Mouse (Mus musculus) kidney, adult 18-20 months (tissue): Measurements from ENCODE around the gene Plekha6.
"Not testable (repeated sequence)": the region's sequence is repeated elsewhere in the genome, so short reads cannot be mapped to it uniquely, and the experiment has no call there.

ENCODE experiments used
- DNase-seq: peaks from one replicate; pipeline ENCODE4 v3.0.0; 2021

The Plekha6 gene

DNA sequence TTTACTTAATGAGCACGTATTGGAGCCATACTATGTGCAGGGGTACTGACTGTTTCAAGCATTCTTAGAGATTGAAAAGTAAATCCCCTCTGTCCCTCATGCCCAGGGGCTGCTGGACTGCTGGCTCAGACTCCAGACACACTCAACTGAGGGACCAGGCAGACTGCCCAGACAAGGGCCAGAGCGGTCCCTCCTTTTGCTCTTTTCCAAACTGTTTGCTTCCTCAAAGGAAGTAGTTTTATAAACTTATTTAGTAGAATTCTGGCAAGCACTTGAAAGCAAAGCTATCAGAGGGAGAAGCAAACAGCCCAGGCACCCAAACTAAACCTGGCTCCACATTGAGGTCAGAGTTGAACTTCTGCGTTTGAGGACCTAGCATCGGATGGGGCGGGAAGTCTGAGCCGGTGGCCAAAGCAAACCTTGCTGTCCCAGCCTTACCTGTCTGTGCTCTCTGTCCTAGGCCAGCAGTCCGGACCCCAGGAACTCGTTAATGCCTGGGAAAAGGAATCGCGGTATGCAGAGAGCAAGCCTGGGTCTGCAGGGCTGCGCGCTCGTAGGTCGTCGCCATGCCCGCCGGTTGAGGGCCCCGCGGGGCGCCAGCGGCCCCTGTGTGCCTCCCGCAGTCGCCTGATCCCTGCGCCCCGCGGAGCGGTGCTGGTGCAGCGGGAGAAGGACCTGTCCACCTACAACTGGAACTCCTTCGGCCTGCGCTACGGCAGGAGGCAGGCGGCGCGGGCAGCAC is 165.1 kb downstream of the Plekha6 start:
- peak; percentile 18 for DNase-seq

DNA sequence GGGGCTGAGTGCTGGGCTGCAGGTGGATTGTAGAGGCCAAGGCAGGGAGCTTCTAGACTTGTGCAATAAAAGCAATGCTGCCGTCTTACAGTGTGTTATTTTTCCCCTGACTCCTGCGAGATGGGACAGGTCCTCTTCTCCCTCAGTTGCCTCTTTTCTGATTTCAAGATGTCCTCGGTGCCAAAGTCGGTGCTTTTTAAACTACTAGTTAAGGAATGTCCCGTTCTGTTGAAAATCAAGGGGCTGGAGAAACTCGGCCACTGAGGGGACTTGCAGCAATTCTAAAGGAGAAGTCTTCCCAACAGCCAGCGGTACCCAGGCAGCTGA is 165.6 kb downstream of the Plekha6 start:
- DNase-seq, result no peak

DNA sequence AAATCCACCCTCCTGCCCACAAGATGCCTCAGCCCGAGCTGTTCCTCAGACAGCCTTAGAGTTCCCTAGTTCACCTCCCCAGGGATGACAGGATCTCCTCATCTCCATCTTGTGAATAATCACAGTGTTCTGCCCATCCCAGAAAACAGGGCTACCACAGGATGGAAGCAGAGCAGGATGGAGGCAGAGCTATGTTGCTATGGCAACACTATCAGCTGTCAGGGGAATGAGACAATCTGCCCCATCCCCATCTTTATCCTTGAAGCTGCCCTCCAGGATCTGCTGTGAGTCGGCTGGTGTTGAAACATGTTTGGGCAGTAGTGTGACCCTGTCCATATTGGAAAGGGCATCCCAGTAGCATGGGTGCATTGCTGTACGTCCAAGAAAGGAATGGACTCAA is 167.1 kb downstream of the Plekha6 start:
- no peak for DNase-seq

DNA sequence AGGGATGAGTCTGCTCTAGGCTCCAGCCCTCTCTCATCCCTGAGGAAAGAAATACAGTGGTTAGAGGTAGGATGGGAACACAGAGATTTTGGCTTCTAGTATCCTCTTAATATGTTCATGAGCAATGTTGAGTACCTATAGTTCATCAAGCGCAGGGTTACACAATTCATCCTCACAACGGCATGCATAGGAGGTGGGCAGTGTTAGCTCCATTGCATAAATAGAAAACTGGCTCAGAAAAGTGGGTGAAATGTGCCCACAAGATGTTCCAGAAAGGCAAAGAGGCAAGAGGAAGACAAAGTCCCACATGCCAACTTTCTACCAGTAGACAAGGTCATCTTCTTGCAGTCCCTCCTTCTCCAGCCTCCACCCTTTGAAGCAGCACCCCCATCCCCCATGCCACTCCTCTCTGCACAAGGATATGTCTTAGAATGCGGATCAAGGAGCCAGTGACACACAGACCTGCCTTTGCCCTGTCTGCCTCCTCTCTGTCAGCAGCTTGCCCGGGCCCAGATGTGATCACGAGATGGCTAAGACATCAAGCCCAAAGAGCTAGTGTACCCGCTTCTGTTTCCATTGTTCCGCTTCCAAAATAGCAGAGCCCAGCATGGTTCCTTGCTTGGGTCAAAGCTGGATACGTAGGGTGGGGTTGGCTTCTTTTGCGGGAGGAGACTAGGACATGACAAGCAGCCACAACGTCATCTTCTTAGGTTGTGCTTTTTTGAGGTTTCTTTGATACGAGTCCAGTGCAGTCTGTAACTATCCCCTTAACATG is 168.8 kb downstream of the Plekha6 start:
- DNase-seq, result no peak

DNA sequence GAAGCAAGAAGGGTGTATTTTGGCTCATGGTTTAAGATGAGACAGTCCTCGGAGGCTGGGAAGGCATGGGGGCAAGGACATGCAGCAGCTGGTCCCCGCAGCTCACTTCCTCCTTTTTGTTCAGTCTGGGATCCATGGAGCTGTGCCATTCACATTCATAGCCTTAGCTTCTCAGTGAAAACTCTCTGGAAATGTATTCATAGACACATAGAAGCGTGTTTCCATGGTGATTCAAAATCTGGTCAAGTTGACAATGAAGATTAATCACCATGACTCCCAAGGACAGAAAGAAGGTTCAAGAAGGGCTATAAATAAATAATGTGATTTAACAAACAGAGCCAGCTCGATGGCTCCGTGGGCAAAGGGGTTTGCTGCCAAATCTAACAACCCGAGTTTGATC is 169.9 kb downstream of the Plekha6 start:
- no peak for DNase-seq

DNA sequence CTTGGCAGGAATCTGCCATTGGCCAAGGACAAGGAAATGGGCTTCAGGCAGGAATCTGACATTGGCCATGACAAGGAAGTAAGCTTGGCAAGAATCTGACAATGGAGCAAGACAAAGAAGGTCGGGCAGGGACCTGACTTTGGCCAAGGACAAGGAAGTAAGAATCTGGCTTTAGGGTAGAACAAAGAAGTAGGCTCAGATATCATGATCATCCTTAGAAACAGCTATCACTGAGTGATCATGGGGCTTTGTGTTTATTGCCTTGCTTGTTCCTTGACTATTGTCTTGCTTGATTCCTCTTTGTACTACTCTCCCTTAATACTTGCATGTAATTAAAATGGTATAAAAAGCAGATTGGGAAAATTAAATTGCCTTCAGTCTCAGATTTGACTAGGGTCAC is 176.4 kb downstream of the Plekha6 start:
- not testable (repeated sequence) for DNase-seq

DNA sequence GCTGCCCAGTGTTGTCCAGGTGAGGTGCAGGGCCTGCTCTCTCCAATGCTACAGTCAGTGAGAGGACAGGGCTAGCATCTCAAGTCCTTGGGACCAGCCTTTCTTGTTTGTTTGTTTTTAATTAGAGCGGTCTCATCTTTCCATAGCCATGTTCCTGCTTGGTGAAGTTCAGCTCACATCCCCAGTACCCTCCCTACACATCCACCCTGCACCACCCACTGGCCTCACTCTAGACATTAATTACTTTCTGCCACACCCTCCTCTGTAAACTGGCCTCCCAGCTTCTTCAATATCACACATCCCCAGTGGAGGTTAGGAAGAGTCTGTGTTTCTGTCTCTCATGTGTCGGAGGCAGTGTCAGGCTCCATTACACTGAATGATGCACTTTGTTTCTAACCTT is 180.3 kb downstream of the Plekha6 start:
- DNase-seq, result no peak

DNA sequence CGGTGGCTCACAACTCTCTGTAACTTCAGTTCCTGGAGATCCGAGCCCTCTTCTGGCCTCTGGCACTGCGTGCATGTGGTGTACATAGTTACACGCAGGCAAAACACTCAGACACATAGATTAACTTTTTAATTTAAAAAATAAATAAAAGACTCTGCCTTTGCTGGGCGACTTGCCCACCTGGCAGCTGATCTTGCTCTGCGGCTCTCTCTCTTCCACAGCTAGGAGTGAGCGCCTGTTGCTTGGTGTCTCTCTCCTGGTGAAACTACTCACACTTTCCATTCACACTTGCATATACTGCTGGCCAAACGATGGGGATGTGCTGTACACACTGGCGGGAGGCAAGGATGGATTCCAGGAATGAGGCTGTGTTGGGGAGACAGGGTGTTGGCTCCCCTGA is 182.5 kb downstream of the Plekha6 start:
- DNase-seq, result no peak

DNA sequence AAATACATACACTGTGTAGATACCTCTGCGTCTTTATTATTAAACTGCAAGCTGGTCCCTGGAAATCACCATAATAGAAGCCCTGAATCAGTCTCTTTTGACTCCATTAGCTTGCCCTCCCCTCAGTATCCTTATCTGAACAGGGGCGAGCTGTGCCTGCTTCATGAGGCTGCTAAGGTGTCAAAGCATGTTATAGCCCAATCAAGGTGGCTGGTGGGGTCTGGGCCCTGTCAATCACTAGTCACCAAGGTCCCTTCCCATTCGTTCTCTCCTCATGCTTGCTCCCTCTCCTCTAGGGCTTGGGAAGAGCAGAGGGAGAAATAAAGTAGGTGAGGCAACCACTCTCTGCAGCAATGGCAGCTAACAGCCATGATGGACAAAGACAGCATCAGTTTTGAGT is 183.2 kb downstream of the Plekha6 start:
- no peak for DNase-seq

DNA sequence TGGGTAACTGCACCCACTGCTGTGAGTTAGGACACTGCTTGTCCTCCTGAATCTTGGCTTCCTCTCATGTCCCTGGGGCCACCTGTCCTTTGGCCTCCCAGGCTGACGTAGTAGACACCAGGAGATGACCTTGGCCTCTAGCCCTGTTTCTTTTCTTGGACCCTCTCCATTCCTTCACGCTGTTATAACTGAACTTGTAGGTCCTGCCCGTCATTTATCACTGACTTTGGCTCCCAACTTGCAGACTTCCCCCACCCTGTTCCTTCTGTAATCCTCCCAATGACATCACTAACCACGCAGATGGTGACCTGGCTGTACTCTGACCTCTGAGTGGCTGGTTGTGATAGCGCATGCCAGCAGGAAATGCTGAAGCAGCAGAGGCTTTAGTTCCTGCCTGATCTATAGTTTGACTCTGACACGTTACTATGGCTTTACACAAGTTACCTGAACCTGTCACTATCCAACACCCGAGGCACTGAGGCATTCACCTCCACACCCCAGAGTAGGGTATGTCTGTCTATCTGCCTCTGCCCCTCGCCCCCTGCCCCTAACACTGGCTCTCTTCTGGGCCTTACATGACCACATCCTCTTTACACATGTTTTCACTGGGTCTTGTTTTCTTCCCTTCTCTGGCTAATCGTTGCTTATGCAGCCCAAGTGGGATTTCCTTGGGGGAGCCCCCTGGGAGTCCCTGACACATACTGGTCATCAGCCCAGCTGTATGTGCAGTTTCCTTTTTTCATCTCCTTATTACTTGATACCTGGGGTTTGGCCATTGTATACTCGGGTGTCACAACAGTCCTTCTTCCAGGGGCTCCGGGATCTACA is 183.9 kb downstream of the Plekha6 start:
- peak; percentile 49 for DNase-seq

DNA sequence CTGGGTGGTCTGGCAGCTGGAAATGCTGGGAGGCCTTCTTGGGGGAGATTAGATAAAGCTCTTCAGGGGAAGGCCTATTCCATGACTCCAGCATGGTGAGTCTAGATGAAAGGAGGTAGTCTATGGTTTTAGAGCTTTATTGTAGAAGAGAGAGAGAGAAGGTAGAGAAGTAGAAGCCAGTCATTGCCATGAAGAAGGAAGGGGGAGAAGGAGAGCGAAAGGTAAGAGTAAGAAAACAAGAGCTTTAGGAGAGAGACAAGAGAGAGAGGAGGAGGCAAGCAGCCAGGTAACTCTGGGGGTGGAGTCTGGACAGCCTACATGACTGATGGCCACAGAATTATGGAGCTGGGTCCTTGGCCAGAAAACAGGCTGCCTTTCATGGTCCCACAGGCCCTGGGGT is 186.2 kb downstream of the Plekha6 start, which contains the start of gene Ren1:
Gene Ren1, plus strand, starts transcription at position 301 of the 400 bp plus-strand sequence.
- DNase-seq, result no peak

DNA sequence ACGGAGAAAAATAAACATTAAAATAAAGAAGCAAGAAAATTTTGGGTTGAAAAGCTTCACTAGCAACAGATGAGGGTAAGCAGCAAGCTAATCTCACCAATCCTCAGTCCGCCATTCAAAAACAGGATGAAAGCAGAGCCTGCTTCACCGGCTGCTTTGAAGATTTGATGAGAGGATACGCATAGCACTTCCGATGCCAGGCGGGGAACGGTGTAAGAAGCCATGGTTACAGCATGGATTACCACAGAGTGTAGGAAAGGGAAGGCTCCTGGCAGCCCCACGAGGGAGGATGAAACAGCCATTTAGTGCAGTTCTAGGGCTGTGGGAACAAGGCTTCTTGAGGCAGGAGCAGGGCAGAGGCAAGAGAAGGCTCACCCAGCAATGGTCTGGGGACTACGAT is 187.8 kb downstream of the Plekha6 start:
- no peak for DNase-seq
